Mouse (Mus musculus): ENCODE measurements around the gene Zbtb16.

Gene Zbtb16

GRCm38 (mm10) chr9:48803460-48804240 is 32.4 kb downstream of the Zbtb16 start:
- no peak for DNase-seq (ENCODE audit: low read depth, low spot score)

GRCm38 (mm10) chr9:48802374-48802773 is 33.6 kb downstream of the Zbtb16 start:
- no peak for DNase-seq (ENCODE audit: low read depth, low spot score)

GRCm38 (mm10) chr9:48801322-48801721 is 34.7 kb downstream of the Zbtb16 start:
- DNase-seq (ENCODE audit: low read depth, low spot score): no peak

GRCm38 (mm10) chr9:48800627-48801026 is 35.4 kb downstream of the Zbtb16 start:
- DNase-seq (ENCODE audit: low read depth, low spot score): no peak

DNA sequence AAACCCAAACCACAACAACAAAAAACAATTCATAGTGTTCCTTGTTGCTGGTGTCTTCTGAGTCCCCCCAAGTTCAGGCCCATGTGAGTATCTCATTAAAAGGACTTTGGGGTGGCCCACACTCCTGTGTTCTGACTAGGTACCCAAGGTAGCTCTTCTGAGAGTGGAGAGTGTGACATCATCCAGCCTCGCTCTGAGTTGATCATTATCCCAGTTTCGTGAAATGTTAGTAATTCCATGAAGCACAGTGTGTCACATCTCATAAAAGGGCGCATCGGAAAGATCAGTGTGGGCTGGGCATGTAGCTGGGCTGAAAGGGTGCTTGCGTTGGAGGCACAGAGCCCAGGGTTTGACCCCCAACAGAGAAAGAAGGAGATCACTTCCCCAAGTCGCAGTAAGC is 38.0 kb downstream of the Zbtb16 start:
- DNase-seq (ENCODE audit: low read depth, low spot score): no peak

- DNase-seq (ENCODE audit: low read depth, low spot score): no peak
Measured at GRCm38 (mm10) chr9:48796267-48796822, 39.7 kb downstream of the Zbtb16 start.

DNA sequence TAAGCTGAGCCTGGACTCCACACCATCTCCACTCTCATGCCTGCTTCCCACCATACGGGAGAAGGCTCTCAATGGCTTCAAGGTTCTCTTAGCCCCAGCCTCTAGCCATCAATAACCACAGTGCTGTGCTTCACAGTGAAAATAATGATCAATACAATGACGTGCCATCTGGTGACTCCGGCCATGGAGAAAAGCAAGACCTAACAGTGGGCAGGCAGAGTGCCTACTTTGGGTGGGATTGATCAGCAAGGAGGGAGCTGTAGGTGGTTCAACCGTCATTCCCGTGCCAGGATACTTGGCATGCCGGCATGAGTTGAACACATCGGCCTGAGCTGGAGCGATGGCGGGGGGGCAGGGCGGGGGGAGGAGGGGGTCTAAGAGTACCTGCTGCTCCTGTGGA is 40.3 kb downstream of the Zbtb16 start:
- no peak for DNase-seq (ENCODE audit: low read depth, low spot score)

DNA sequence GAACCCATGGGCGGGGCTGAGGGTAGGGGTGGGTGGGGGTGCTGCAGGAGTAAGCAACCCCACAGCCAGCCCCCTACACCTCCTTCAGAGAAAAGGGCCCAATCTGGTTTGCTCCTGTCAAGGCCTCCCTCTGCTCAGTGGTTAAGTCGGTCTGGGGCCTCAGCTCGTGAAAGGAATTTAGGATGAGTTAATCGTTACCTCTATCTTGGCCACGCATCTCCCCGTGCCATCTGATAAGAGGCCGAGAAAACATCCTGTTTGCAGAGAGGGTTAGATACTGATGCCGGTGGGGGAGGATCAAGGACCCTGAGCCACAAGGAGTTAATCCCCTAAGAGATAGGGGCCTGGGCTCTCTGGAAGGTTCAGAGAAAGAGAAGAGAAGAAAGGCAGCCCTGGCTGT is 40.9 kb downstream of the Zbtb16 start:
- DNase-seq (ENCODE audit: low read depth, low spot score): no peak

DNA sequence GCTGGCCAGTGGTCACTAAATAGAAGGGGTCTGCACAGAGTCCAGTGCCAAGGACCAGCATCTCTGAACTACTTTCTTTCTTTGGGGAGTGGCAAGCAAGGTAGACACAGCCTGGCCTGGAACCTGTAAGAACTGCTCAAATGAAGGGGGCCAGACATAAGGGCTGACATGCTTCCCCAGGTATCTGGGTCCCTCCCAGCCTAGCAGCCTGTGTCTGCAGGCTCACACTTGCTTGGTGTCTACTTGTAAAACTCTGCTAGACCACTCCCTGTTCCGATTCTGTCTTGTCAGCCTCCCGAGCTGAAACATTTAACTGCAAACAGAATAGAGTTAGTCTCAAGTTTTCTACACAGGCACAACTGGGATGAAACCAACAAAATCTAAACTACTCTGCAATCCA is 41.6 kb downstream of the Zbtb16 start:
- no peak for DNase-seq (ENCODE audit: low read depth, low spot score)

DNA sequence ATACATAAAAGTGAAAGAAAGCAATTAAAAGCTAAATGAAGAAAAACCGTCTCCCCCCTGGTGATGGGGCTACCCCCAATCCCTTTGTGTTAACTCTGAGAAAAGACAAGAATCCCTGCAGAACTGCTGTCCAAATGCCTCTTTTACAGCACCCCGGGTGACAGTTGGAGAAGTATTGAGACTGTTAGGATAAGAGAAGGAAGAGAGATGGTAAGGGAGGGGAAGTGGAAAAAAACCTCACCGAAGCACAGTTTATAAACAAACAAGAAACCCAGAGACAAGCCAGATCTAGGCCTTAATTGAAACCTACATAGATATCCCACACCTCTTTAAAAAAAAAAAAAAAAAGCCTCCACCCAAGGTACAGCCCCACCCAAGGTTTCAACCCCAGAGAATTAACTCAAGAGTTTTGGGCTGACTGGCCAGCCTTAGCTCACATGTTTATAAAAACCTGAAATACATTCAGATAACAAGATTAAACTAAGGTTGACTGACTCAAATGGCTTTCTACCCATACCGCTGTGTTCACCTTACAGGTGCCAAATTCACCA is 42.3 kb downstream of the Zbtb16 start:
- no peak for DNase-seq (ENCODE audit: low read depth, low spot score)

DNA sequence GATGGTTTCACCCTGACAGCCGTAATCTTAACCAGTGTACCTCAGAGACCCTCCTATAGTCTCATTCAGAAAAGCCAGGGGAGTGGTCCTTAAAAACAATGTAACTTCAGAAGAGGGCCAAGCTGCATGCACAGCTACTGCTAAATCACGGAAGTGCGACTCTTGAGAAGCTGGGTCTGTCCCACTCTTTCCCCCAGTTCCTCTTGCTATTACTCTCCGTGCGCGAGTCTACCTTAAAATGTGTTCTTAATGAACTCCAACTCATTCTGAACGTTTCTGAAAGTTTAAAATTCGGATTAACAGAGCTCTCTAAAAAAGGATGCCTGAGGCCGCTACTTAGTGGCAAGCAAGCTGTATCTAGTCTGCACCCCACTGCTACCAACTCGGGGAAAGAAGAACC is 45.4 kb downstream of the Zbtb16 start:
- no peak for DNase-seq (ENCODE audit: low read depth, low spot score)

DNA sequence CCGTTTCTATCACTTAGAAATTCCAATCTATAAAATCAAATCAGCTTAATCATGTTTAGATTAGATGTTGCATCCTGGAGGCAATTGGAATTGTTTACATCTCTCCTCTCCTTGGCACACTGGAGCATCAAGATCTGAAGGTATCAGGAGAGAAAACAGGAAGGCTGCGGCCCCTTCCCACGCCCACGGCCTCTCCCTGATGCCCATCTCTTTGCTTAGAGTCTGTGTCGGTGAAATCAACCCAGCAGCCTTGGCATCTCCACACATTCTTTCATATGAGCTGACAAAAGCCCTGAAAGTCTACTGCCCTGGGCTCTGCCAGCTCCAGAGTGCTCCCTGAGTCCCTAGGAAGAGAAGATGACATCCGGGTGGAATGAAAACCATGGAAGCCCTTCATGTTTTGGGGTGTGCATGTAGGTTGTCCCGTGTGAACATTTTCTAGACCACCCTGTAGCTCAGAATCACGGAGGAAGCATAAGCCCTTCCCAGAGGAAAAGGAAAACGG is 48.1 kb downstream of the Zbtb16 start:
- DNase-seq (ENCODE audit: low read depth, low spot score): no peak

GRCm38 (mm10) chr9:48787321-48787720 is 48.7 kb downstream of the Zbtb16 start:
- no peak for DNase-seq (ENCODE audit: low read depth, low spot score)

- DNase-seq (ENCODE audit: low read depth, low spot score): no peak
Measured at GRCm38 (mm10) chr9:48786814-48787213, 49.2 kb downstream of the Zbtb16 start.

- no peak for DNase-seq (ENCODE audit: low read depth, low spot score)
Measured at GRCm38 (mm10) chr9:48784937-48785336, 51.1 kb downstream of the Zbtb16 start.

- no peak for DNase-seq (ENCODE audit: low read depth, low spot score)
Measured at GRCm38 (mm10) chr9:48783292-48783691, 52.7 kb downstream of the Zbtb16 start.

DNA sequence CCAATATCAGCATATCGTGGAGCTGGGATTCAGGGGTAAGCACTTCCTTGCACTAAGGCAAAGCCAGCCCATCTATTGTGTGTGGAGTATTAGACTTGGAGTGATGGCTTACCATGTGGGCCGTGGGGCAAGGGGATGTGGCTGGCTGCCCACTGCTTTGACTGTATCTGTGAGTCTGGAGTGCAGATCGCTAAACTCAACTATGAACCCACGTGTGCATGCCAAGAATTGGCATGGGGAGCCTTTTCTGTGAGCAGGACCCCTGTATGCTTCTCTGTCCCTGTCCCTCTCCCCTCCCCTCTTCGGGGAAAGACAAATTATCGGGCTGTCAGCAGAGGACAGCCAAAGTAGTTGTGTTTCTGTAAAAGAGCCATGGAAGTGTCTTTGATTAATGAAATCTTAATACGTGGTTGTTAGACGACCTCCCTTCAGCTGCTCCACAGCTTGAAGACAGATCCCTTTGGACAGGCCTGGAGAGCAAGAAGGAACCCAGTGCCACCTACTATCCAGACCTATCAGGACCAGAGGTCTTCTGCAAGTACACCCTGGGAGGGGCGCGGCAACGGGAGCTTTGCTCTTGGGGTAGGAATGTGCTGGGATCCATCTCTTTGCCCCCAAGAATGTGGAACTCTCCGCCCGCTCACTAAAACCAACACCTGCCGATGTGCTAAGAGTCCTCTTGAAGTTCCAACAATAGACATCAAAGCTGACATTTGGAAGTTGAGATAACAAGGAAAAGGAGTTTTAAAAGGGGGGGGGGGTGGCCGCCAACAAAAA is 53.5 kb downstream of the Zbtb16 start:
- no peak for DNase-seq (ENCODE audit: low read depth, low spot score)

- no peak for DNase-seq (ENCODE audit: low read depth, low spot score)
Measured at GRCm38 (mm10) chr9:48776268-48776667, 59.8 kb downstream of the Zbtb16 start.

GRCm38 (mm10) chr9:48775561-48775960 is 60.5 kb downstream of the Zbtb16 start:
- DNase-seq (ENCODE audit: low read depth, low spot score): no peak

DNA sequence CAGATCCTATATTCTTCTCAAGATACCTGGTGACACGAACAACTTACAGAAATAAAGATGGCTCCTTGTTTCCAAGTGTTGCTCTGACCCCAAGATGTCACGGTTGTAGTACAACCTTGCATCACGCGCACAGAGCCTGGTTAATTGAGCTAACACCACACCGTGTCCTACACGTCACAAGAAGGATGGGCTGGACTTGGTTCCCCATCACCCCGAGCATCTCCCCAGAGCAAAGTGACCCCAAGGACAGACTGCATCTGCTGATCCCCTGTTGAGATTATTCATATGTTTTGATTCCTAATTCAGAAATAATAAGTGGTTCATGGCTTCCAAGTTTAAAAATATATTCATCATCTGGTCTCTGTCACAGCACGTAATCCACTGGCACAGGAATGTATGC is 62.3 kb downstream of the Zbtb16 start:
- no peak for DNase-seq (ENCODE audit: low read depth, low spot score)

- no peak for DNase-seq (ENCODE audit: low read depth, low spot score)
Measured at GRCm38 (mm10) chr9:48773130-48773529, 62.9 kb downstream of the Zbtb16 start.

- no peak for DNase-seq (ENCODE audit: low read depth, low spot score)
Measured at GRCm38 (mm10) chr9:48771504-48771903, 64.5 kb downstream of the Zbtb16 start.
